Mouse (Mus musculus) small intestine, adult 2 months (tissue): ENCODE measurements around the gene Smarcc2. TPM values are rescaled to one million over a fixed set of nuclear protein-coding genes. Genes with fewer than 3 reads are reported as not detected.

Experiments used
- H3K27ac ChIP-seq: fragments of 200-500 bp; 2 replicates; pipeline ENCODE4 v1.5.1; 2012; ENCODE audit warnings: low read depth, low read length, control low read depth, inconsistent platforms; ENCODE audit not compliant: insufficient read depth
- H3K27me3 ChIP-seq: fragments of 200-500 bp; 2 replicates; pipeline ENCODE4 v1.6.1; 2012; ENCODE audit warnings: mild to moderate bottlenecking, moderate library complexity, low read length, inconsistent platforms; ENCODE audit not compliant: control insufficient read depth, insufficient read depth
- H3K36me3 ChIP-seq: fragments of 200-500 bp; 2 replicates; pipeline ENCODE4 v1.6.1; 2012; ENCODE audit warnings: mild to moderate bottlenecking, low read length, control low read depth, inconsistent platforms; ENCODE audit not compliant: control insufficient read depth, insufficient read depth
- H3K4me1 ChIP-seq: fragments of 200-500 bp; 2 replicates; pipeline ENCODE4 v1.6.1; 2012; ENCODE audit warnings: low read length, inconsistent platforms, mixed read lengths; ENCODE audit not compliant: control insufficient read depth, insufficient read depth, insufficient read length
- H3K4me3 ChIP-seq: fragments of 200-500 bp; 2 replicates; pipeline ENCODE4 v1.5.1; 2012; ENCODE audit warnings: low read depth, mild to moderate bottlenecking, control low read depth, inconsistent platforms, low read length, moderate library complexity
- CTCF ChIP-seq: fragments of 200-500 bp; IDR thresholded peaks from 2 replicates; pipeline ENCODE4 v1.5.1; 2012; ENCODE audit warnings: low read depth, mild to moderate bottlenecking, control low read depth, inconsistent platforms, low read length, moderate library complexity, mixed read lengths; ENCODE audit not compliant: insufficient replicate concordance, insufficient read length; ENCODE audit errors: extremely low read depth
- POLR2A ChIP-seq: fragments of 200-500 bp; IDR thresholded peaks from 2 replicates; pipeline ENCODE4 v1.6.1; 2012; ENCODE audit warnings: low read depth, mild to moderate bottlenecking, control low read depth, inconsistent platforms, low read length, moderate library complexity
- WGBS: fragments of 180-500 bp; shearing (Covaris S2); methylation state at CpG from one replicate; pipeline ENCODE4 v1.1.7; 2018; 5-methylcytosine and 5-hydroxymethylcytosine counted together
- polyA plus RNA-seq: library from polyadenylated mRNA; depleted of rRNA; stranded (reverse); fragments of >200 nt; gene quantifications from 2 replicates; pipeline ENCODE4 v1.2.3, GENCODE M21; 2012; rRNA removed

Gene Smarcc2
- 44.0 and 98.4 TPM in 2 replicates for polyA plus RNA-seq

GRCm38 (mm10) chr10:128458719-128459408 lies at the start of gene Smarcc2:
Smarcc2 (plus strand) TSS chr10:128459248.
- Histone ChIP-seq H3K36me3 (peaks cover 16% of the 10 kb centered on the region), H3K4me3 (peak within 1 kb of the TSS; percentile 88), H3K27ac (peak within 1 kb of the TSS; percentile 88), H3K4me1 (no peaks in the 10 kb centered on the region), H3K27me3 (no peaks in the 10 kb centered on the region)
- WGBS = under 1% methylated on average over 78 of the region's 86 CpGs
- TF ChIP-seq CTCF (peak; percentile 31; the same call in 1 of the 2 replicates), POLR2A (no peak)

GRCm38 (mm10) chr10:128409692-128410559 lies 49.1 kb upstream of the Smarcc2 start:
- WGBS = 1% methylated on average over 36 of the region's 36 CpGs
- TF ChIP-seq POLR2A = peak; percentile 64; the same call in 1 of the 2 replicates
- TF ChIP-seq CTCF = peak; percentile 65
- H3K36me3 ChIP-seq = peaks cover 12% of the 10 kb centered on the region

GRCm38 (mm10) chr10:128410560-128410845 lies 48.5 kb upstream of the Smarcc2 start:
- WGBS = 7% methylated on average over 4 of the region's 4 CpGs

More at GRCm38 (mm10) chr10:128409692-128410559, 49.1 kb upstream of the Smarcc2 start:
- Histone ChIP-seq H3K4me3 (peak overlapping the region; percentile 73), H3K27me3 (no peaks in the 10 kb centered on the region), H3K4me1 (peaks cover 20% of the 10 kb centered on the region; the same call in 1 of the 2 replicates), H3K27ac (peak overlapping the region; percentile 86)

GRCm38 (mm10) chr10:128411211-128412054 lies 47.6 kb upstream of the Smarcc2 start, which contains the start of the genes Nabp2 and Rnf41:
Nabp2 (minus strand) TSS chr10:128411492.
Rnf41 (plus strand) TSS chr10:128411657.
- peak within 1 kb of the TSS; percentile 86 for H3K4me3 ChIP-seq
- under 1% methylated on average over 50 of the region's 50 CpGs for WGBS
- peaks cover 12% of the 10 kb centered on the region for H3K36me3 ChIP-seq
- H3K27ac ChIP-seq = peak within 1 kb of the TSS; percentile 86
- TF ChIP-seq CTCF (no peak), POLR2A (no peak; the same call in none of the 2 replicates)
- H3K27me3 ChIP-seq = no peaks in the 10 kb centered on the region
- H3K4me1 ChIP-seq = peaks cover 22% of the 10 kb centered on the region; the same call in 1 of the 2 replicates

More at GRCm38 (mm10) chr10:128410560-128410845, 48.5 kb upstream of the Smarcc2 start:
- H3K27ac ChIP-seq = peak overlapping the region; percentile 86
- no peaks in the 10 kb centered on the region for H3K27me3 ChIP-seq
- TF ChIP-seq CTCF = no peak
- no peak for TF ChIP-seq POLR2A
- H3K4me3 ChIP-seq = peak overlapping the region; percentile 32
- H3K4me1 ChIP-seq = peaks cover 22% of the 10 kb centered on the region; the same call in 1 of the 2 replicates
- peaks cover 14% of the 10 kb centered on the region for H3K36me3 ChIP-seq

GRCm38 (mm10) chr10:128412055-128412381 lies 47.0 kb upstream of the Smarcc2 start:
- H3K36me3 ChIP-seq = peaks cover 17% of the 10 kb centered on the region
- H3K4me3 ChIP-seq = peak overlapping the region; percentile 86
- H3K27me3 ChIP-seq = no peaks in the 10 kb centered on the region
- H3K4me1 ChIP-seq = peaks cover 22% of the 10 kb centered on the region; the same call in 1 of the 2 replicates
- WGBS = under 1% methylated on average over 14 of the region's 14 CpGs
- peak overlapping the region; percentile 66 for H3K27ac ChIP-seq
- TF ChIP-seq POLR2A (no peak), CTCF (no peak)

- TF ChIP-seq CTCF (no peak), POLR2A (no peak)
- no peaks in the 10 kb centered on the region for H3K27me3 ChIP-seq
- H3K4me3 ChIP-seq = no peak overlapping the region
- 16% methylated on average over 1 of the region's 1 CpGs for WGBS
- peak overlapping the region; percentile 8; the same call in 1 of the 2 replicates for H3K27ac ChIP-seq
- peaks cover 22% of the 10 kb centered on the region; the same call in 1 of the 2 replicates for H3K4me1 ChIP-seq
- H3K36me3 ChIP-seq = peaks cover 16% of the 10 kb centered on the region
These were observed 46.5 kb upstream of the Smarcc2 start for GRCm38 (mm10) chr10:128412558-128412957.
